Mouse (Mus musculus) hindbrain, embryonic 11.5 days (tissue): ENCODE measurements around the gene Gm11938. TPM values are rescaled to one million over a fixed set of nuclear protein-coding genes. Genes with fewer than 3 reads are reported as not detected.

Experiments
- ATAC-seq: fragments of 200-750 bp; cut with Nextera tagmentation; 2 replicates; pipeline ENCODE4 v1.8.0; 2017; ENCODE audit warnings: mild to moderate bottlenecking, moderate TSS enrichment, moderate library complexity; ENCODE audit not compliant: low FRiP score
- DNase-seq: peaks from one replicate; pipeline ENCODE4 v3.0.0-alpha.2; 2015; ENCODE audit warnings: low spot score
- H3K27ac ChIP-seq: fragments of 300-500 bp; sonication (generic); 2 replicates; pipeline ENCODE4 v1.5.1; 2014; ENCODE audit warnings: mild to moderate bottlenecking, low read depth, low read length
- H3K27me3 ChIP-seq: fragments of 300-500 bp; sonication (generic); 2 replicates; pipeline ENCODE4 v1.6.1; 2014; ENCODE audit warnings: mild to moderate bottlenecking, low read length, moderate library complexity, mixed read lengths; ENCODE audit not compliant: control insufficient read depth, insufficient read depth
- H3K36me3 ChIP-seq: fragments of 300-500 bp; sonication (generic); 2 replicates; pipeline ENCODE4 v1.6.1; 2014; ENCODE audit warnings: mild to moderate bottlenecking, low read length, moderate library complexity, mixed read lengths; ENCODE audit not compliant: control insufficient read depth, insufficient read depth
- H3K4me1 ChIP-seq: fragments of 300-500 bp; sonication (generic); replicated peaks from 2 replicates; pipeline ENCODE4 v1.6.1; 2014; ENCODE audit warnings: low read length, mixed read lengths; ENCODE audit not compliant: control insufficient read depth, insufficient read depth
- H3K4me2 ChIP-seq: fragments of 300-500 bp; sonication (generic); replicated peaks from 2 replicates; pipeline ENCODE4 v1.6.1; 2014; ENCODE audit warnings: mild to moderate bottlenecking, low read depth, low read length
- H3K4me3 ChIP-seq: fragments of 300-500 bp; sonication (generic); 2 replicates; pipeline ENCODE4 v1.5.1; 2014; ENCODE audit warnings: low read depth, low read length
- H3K9ac ChIP-seq: fragments of 300-500 bp; sonication (generic); 2 replicates; pipeline ENCODE4 v1.6.1; 2014; ENCODE audit warnings: low read depth, low read length
- H3K9me3 ChIP-seq: fragments of 300-500 bp; sonication (generic); 2 replicates; pipeline ENCODE4 v1.6.1; 2016; ENCODE audit warnings: low read length; ENCODE audit not compliant: control insufficient read depth
- WGBS: fragments of 180-500 bp; shearing (Covaris S2); extraction: QIAGEN DNeasy Blood & Tissue Kit; methylation state at CpG from one replicate; pipeline ENCODE4 v1.1.7; 2014; 5-methylcytosine and 5-hydroxymethylcytosine counted together
- polyA plus RNA-seq: library from polyadenylated mRNA; unstranded; fragments of >200 nt; fragmentation: Nextera tagmentation; extraction: Ambion mirVana; gene quantifications from 2 replicates; pipeline ENCODE4 v1.2.1, GENCODE M21; 2014

The Gm11938 gene
- polyA plus RNA-seq, 1 experiment from 2014 or later = not detected

GRCm38 (mm10) chr11:99583245-99583704, 19.8 kb downstream of the Gm11938 start, which contains the start of gene Krtap1-4:
Gene Krtap1-4 (minus strand): TSS chr11:99583654.
- whole genome bisulfite sequencing = 73% methylated on average over 4 of the region's 5 CpGs
- Histone ChIP-seq H3K4me1 (no peaks in the 10 kb centered on the region), H3K9ac (no peak within 1 kb of the TSS), H3K4me3 (no peak within 1 kb of the TSS), H3K9me3 (no peaks in the 10 kb centered on the region), H3K27ac (no peak within 1 kb of the TSS), H3K4me2 (no peak within 1 kb of the TSS), H3K27me3 (no peaks in the 10 kb centered on the region), H3K36me3 (no peaks in the 10 kb centered on the region)
- no peak for ATAC-seq
- no peak for DNase-seq

DNA sequence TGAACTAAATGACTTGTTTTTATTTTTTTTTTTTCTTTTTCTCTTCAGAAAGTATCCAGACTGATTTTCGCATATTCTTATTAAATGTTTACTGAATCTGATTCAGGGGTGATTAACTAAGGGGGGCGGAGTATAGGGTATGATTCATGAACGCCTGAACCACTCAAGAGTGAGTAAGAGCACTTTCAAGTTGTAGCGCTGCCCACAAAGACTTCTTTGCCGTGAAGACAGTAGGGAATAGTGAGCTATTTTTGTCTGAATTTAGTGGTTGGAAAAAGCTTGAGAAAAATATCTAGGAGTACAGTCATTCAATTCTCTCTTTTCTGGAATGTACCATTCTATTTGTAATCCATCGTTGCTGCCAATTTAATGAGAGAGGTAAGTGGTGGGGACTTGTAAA, 21.5 kb downstream of the Gm11938 start:
- DNase-seq (no peak), ATAC-seq (no peak)
- no peaks in the 10 kb centered on the region for H3K4me1 ChIP-seq
- H3K4me3 ChIP-seq = no peak overlapping the region
- H3K27me3 ChIP-seq = no peaks in the 10 kb centered on the region
- no peaks in the 10 kb centered on the region for H3K36me3 ChIP-seq
- H3K9ac ChIP-seq = no peak overlapping the region
- 88% methylated on average over 6 of the region's 6 CpGs for WGBS
- no peak overlapping the region for H3K27ac ChIP-seq
- H3K9me3 ChIP-seq = no peaks in the 10 kb centered on the region
- H3K4me2 ChIP-seq = no peak overlapping the region

DNA sequence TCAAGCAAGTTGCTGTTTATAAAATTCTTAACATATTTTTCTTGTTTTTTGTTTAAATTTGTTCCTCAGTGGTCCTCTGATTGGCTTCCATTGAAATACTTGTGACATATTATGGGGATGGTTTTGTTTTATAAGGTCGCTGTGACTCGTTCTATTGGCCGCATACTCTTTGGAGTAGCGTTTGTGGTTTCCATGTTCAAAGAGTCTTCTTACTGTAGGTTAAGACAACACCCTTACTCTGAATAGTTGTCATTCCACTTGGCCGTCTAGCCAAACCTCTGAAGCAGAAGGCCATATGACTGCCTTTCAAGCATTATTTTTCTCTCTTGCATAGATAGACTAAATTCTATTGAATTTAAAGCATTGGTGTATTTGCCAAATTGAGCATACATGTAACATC, 22.1 kb downstream of the Gm11938 start:
- Histone ChIP-seq H3K9ac (no peak overlapping the region), H3K4me1 (no peaks in the 10 kb centered on the region), H3K27ac (no peak overlapping the region), H3K9me3 (no peaks in the 10 kb centered on the region), H3K4me2 (no peak overlapping the region), H3K4me3 (no peak overlapping the region), H3K27me3 (no peaks in the 10 kb centered on the region), H3K36me3 (no peaks in the 10 kb centered on the region)
- ATAC-seq (no peak), DNase-seq (no peak)
- 89% methylated on average over 5 of the region's 5 CpGs for WGBS

GRCm38 (mm10) chr11:99580636-99581035, 22.5 kb downstream of the Gm11938 start, which contains the start of gene Krtap1-5:
Gene Krtap1-5 (minus strand): TSS chr11:99581016.
- H3K4me3 ChIP-seq = no peak within 1 kb of the TSS
- DNase-seq = no peak
- H3K9me3 ChIP-seq = no peaks in the 10 kb centered on the region
- no peak within 1 kb of the TSS for H3K27ac ChIP-seq
- H3K36me3 ChIP-seq = no peaks in the 10 kb centered on the region
- no peaks in the 10 kb centered on the region for H3K27me3 ChIP-seq
- 97% methylated on average over 6 of the region's 6 CpGs for WGBS
- no peak within 1 kb of the TSS for H3K9ac ChIP-seq
- ATAC-seq = no peak
- no peaks in the 10 kb centered on the region for H3K4me1 ChIP-seq
- H3K4me2 ChIP-seq = no peak within 1 kb of the TSS

GRCm38 (mm10) chr11:99574106-99574505, 29.0 kb downstream of the Gm11938 start:
- H3K27ac ChIP-seq = no peak overlapping the region
- no peaks in the 10 kb centered on the region for H3K4me1 ChIP-seq
- WGBS = 6% methylated on average over 7 of the region's 7 CpGs
- H3K27me3 ChIP-seq = no peaks in the 10 kb centered on the region
- DNase-seq = peak; percentile 87
- no peaks in the 10 kb centered on the region for H3K36me3 ChIP-seq
- H3K9ac ChIP-seq = peak overlapping the region; percentile 42; the same call in 1 of the 2 replicates
- H3K4me2 ChIP-seq = peak overlapping the region; percentile 32; the same call in 1 of the 2 replicates
- no peak overlapping the region for H3K4me3 ChIP-seq
- peak; percentile 63 for ATAC-seq
- H3K9me3 ChIP-seq = no peaks in the 10 kb centered on the region

GRCm38 (mm10) chr11:99573164-99573563, 29.9 kb downstream of the Gm11938 start:
- H3K4me3 ChIP-seq = no peak overlapping the region
- H3K9me3 ChIP-seq = no peaks in the 10 kb centered on the region
- no peak overlapping the region for H3K4me2 ChIP-seq
- DNase-seq (no peak), ATAC-seq (no peak)
- 46% methylated on average over 4 of the region's 4 CpGs for WGBS
- no peak overlapping the region for H3K9ac ChIP-seq
- H3K4me1 ChIP-seq = no peaks in the 10 kb centered on the region
- no peak overlapping the region for H3K27ac ChIP-seq
- H3K27me3 ChIP-seq = no peaks in the 10 kb centered on the region
- H3K36me3 ChIP-seq = no peaks in the 10 kb centered on the region

DNA sequence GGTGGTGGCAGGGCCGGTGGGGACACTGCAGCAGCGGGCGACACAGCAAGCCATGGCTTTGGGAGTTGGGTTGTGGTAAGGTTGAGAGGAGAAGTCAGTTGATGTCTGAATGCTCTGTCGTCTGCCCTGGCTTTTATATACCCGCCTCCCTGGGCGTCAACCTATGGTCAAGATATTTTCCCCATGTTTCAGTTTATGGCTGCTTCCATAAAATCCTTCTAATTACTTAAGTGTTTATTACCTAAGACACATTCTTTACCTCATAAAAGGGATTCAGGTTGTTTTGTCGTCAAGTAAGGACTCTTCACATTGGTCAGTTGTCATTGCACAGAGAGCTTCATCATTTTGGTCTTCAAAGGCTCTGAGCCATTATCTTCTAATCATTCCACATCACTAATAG, 36.6 kb downstream of the Gm11938 start, which contains the start of gene Krtap3-1:
Gene Krtap3-1, minus strand, starts transcription at position 101 of the 400 bp plus-strand sequence.
- H3K27me3 ChIP-seq = no peaks in the 10 kb centered on the region
- no peak within 1 kb of the TSS for H3K4me2 ChIP-seq
- DNase-seq (no peak), ATAC-seq (no peak)
- 94% methylated on average over 7 of the region's 7 CpGs for WGBS
- H3K4me1 ChIP-seq = no peaks in the 10 kb centered on the region
- no peak within 1 kb of the TSS for H3K9ac ChIP-seq
- no peak within 1 kb of the TSS for H3K4me3 ChIP-seq
- no peaks in the 10 kb centered on the region for H3K9me3 ChIP-seq
- H3K27ac ChIP-seq = no peak within 1 kb of the TSS
- H3K36me3 ChIP-seq = no peaks in the 10 kb centered on the region

- no peak overlapping the region for H3K4me2 ChIP-seq
- no peaks in the 10 kb centered on the region for H3K4me1 ChIP-seq
- ATAC-seq (no peak), DNase-seq (no peak)
- no peak overlapping the region for H3K4me3 ChIP-seq
- no peaks in the 10 kb centered on the region for H3K27me3 ChIP-seq
- H3K27ac ChIP-seq = no peak overlapping the region
- 81% methylated on average over 6 of the region's 6 CpGs for WGBS
- H3K9ac ChIP-seq = no peak overlapping the region
- H3K36me3 ChIP-seq = no peaks in the 10 kb centered on the region
- H3K9me3 ChIP-seq = no peaks in the 10 kb centered on the region
These were observed 40.5 kb downstream of the Gm11938 start for GRCm38 (mm10) chr11:99562580-99562979.

- Histone ChIP-seq H3K9ac (no peak within 1 kb of the TSS), H3K4me3 (no peak within 1 kb of the TSS), H3K36me3 (no peaks in the 10 kb centered on the region), H3K4me2 (no peak within 1 kb of the TSS), H3K27me3 (no peaks in the 10 kb centered on the region), H3K27ac (no peak within 1 kb of the TSS), H3K4me1 (no peaks in the 10 kb centered on the region), H3K9me3 (no peaks in the 10 kb centered on the region)
- DNase-seq (no peak), ATAC-seq (no peak)
- 88% methylated on average over 9 of the region's 9 CpGs for WGBS
These were observed 43.7 kb downstream of the Gm11938 start, which contains the start of gene Gm11939 for GRCm38 (mm10) chr11:99559366-99559765. Gene Gm11939 (minus strand): TSS chr11:99559466.
